Mouse (Mus musculus): ENCODE data around the gene Phkg2.
"Not testable (repeated sequence)": the region's sequence is repeated elsewhere in the genome, so short reads cannot be mapped to it uniquely, and the experiment has no call there.

Phkg2 gene

DNA sequence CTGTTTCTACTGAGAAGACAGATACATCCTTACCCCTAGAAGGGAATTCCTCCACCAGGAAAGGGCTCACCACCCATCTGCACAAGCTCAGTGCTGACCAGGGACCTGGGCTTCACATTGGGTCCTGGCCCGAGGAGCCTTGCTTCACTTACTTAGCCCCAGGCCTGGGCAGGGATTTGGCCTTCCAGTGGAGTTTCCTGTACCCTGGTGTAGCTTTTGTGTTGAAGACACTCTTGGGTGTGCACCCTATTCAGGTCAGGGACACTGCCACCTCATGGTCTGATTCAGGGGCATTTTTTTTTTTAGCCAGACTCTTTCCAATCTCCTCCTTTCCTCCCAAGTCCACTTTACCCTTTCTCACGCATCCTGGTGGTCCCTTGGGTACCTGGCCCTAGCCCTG lies 29.8 kb downstream of the Phkg2 start:
- no peak for DNase-seq (ENCODE audit: low spot score in 2 of 2)

GRCm38 (mm10) chr7:127604256-127604655 lies 31.1 kb downstream of the Phkg2 start:
- DNase-seq (ENCODE audit: low spot score in 2 of 2): no peak

DNA sequence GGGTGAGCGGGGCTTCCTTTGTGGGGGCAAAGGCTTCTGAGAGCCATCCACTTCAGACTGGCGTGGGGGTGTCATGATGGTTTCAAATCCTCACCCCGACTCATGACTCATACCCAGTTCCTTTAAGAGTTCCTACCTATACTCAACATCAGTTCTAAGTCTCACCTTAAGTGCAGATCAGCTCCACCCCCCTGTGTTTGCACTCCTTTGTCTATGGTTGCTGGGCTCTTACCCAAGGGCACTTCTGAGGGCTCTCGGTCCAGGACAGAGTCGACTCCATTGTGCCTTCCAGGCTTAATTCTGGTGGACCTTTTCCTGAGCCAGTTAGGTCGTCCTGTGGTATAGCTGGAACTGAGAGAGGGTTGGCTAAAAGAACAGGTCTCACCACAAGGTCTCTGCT lies 34.0 kb downstream of the Phkg2 start:
- DNase-seq (ENCODE audit: low spot score in 2 of 2): no peak

- DNase-seq (ENCODE audit: low spot score in 2 of 2): no peak
Observed at GRCm38 (mm10) chr7:127611011-127611410, 37.9 kb downstream of the Phkg2 start.

DNA sequence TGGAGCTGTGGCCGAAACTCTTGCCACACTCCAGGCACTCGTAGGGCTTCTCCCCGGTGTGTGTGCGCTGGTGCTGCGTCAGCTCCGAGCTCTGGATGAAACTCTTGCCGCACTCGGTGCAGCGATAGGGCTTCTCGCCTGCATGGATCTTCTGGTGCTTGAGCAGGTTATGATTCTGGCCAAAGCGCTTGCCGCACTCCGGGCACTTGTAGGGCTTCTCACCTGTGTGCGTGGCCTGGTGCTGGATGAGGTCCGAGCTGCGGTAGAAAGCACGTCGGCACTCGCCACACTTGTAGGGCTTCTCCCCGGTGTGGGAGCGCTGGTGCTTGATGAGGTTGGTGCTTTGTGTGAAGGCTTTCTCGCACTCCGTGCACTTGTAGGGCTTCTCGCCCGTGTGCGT lies 38.4 kb downstream of the Phkg2 start:
- no peak for DNase-seq (ENCODE audit: low spot score in 2 of 2)

- DNase-seq (ENCODE audit: low spot score in 2 of 2): no peak
Observed at GRCm38 (mm10) chr7:127613501-127613900, 40.4 kb downstream of the Phkg2 start.

DNA sequence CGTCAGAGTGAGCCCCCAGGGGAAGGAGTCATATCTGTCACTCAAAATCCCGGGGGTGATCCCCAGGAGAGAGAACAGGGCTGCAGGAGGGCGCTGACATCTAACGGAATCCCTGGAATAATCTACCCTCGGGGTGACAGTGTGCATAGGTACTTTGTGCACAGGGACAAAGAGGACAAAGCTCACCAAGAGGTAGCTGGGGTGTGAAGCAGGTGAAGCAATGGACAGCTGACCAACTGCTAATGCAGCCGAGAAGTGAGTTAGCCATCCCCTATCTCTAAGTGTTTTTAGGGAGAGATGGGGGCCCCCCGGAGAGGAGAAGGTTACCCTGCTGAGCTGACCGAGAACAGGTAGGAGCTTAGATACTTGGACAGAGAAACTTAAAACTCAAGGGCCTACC lies 41.0 kb downstream of the Phkg2 start:
- no peak for DNase-seq (ENCODE audit: low spot score in 2 of 2)

DNA sequence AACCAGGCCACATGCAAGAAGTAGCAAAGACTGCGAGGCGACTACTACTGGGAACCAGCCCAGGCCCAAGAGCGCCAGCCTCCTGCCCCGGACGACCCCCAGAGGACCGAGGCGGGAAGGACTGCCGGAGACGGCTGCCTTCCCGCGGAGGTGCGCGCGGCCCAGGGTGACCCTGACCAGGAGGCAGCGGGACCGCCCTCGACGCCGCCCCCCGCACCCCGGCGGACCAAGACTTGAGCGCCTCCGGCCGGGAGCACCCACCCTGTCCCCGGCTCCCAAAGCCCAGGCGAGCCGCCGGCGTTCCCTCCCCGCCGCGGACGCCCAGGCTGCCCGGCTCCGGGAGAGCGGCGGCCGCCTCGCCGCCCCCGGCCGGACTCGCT lies 41.4 kb downstream of the Phkg2 start:
- DNase-seq (ENCODE audit: low spot score in 2 of 2): peak; percentile 20 to 22

GRCm38 (mm10) chr7:127614891-127615843 lies 42.0 kb downstream of the Phkg2 start, which contains the start of gene Zfp629:
TSS of gene Zfp629 (minus strand) at chr7:127615797.
- peak; percentile 26 to 36 for DNase-seq (ENCODE audit: low spot score in 2 of 2)

- no peak for DNase-seq (ENCODE audit: low spot score in 2 of 2)
Observed at GRCm38 (mm10) chr7:127616336-127616735, 43.2 kb downstream of the Phkg2 start.

DNA sequence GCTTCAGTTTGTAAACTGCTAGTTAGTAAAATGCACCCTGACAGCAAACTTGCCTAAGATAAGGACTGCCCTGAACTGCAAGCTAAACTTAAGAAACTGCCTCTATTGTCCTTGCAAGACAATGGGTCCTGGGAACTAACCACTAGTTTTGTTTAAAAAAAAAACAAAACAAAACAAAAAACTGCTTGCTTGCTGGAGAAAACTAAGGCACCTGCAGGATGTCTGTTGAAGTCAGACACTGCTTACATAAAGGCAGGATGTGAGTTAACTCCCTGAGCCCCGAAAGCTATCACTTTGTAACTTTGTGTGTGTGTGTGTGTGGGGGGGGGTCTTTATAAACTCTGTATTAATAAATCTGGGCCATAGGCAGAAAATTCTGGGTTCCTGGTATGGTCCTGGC lies 43.7 kb downstream of the Phkg2 start:
- DNase-seq (ENCODE audit: low spot score in 2 of 2): no peak

GRCm38 (mm10) chr7:127617962-127618361 lies 44.8 kb downstream of the Phkg2 start:
- no peak for DNase-seq (ENCODE audit: low spot score in 2 of 2)

- not testable (repeated sequence) for DNase-seq (ENCODE audit: low spot score in 2 of 2)
Observed at GRCm38 (mm10) chr7:127618402-127618801, 45.3 kb downstream of the Phkg2 start.

- no peak for DNase-seq (ENCODE audit: low spot score in 2 of 2)
Observed at GRCm38 (mm10) chr7:127626039-127626438, 52.9 kb downstream of the Phkg2 start.

DNA sequence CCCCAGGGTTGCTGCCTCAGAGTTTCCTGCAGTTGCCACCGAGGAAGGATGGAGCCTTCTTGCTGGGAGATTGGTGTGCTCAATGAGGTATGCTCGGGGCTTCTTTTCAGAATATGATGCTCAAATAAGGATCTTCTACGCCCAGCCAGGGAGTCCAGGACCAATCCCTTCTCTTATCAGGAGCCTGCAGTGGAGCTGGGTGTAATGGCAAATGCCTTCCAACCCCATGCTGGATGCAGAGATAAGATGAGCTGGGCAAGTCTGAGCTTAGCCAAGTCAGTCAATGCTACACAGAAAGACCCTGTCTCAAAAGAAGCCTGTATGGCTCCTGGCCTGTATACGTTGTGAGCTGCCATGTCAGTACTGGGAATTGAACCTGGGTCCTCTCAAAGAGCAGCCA lies 53.3 kb downstream of the Phkg2 start:
- DNase-seq (ENCODE audit: low spot score in 2 of 2): no peak

DNA sequence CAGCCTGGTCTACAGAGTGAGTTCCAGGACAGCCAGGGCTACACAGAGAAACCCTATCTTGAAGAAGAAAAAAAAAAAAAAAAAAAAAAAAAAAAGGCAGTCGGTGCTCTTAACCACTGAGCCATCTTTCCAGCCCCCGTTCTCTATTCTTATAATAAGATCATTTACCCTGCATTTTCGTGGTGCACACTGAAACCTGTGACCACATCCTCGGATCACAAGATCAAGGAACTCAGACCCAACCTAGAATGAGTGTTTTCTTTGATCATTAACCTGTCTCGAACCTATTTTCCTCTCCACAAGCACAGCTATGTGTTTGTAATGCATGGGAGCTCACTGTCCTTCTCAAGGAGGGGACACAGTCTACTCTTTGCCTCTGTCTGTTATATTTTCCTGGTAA lies 55.5 kb downstream of the Phkg2 start:
- DNase-seq (ENCODE audit: low spot score in 2 of 2): no peak

DNA sequence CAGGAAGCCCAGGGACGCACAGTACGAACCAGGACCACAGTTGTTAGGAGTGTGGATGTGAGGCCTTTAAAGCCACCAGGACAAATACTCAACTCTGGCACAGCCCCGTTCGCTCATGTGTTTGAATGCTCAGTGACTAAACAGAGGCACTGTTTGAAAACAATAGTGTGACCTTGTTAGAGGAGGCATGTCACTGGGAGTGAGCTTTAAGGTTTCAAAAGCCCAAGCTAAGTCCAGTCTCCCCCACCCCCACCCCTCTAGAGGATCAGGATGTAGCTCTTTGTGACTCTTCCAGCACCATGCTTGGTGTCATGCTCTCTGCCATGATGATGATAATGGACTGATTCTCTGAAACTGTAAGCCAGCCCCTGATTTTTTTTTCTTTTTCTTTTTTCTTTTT lies 58.3 kb downstream of the Phkg2 start:
- DNase-seq (ENCODE audit: low spot score in 2 of 2): no peak

Data from natural killer cell, adult 2 months (primary cell).